Mouse (Mus musculus) frontal cortex, postnatal 25 days (tissue): Measurements from ENCODE around the gene Fam207a.

ENCODE experiments used
- DNase-seq, 2 experiments: peaks; one replicate each; pipeline ENCODE4 v3.0.0; 2022; ENCODE audit warnings: low spot score in 2 of 2

Gene Fam207a

GRCm38 (mm10) chr10:77502967-77503922 lies 12.3 kb downstream of the Fam207a start:
- DNase-seq, result no peak

GRCm38 (mm10) chr10:77500636-77501035 lies 14.9 kb downstream of the Fam207a start:
- DNase-seq, result no peak

GRCm38 (mm10) chr10:77498254-77498653 lies 17.3 kb downstream of the Fam207a start:
- DNase-seq, result no peak

GRCm38 (mm10) chr10:77497185-77497584 lies 18.4 kb downstream of the Fam207a start:
- DNase-seq, result no peak

GRCm38 (mm10) chr10:77492885-77493284 lies 22.7 kb downstream of the Fam207a start:
- DNase-seq, result no peak

GRCm38 (mm10) chr10:77491585-77491984 lies 24.0 kb downstream of the Fam207a start:
- no peak for DNase-seq

GRCm38 (mm10) chr10:77488168-77488567 lies 27.4 kb downstream of the Fam207a start:
- no peak for DNase-seq

- no peak for DNase-seq
Measured at GRCm38 (mm10) chr10:77485786-77486185, 29.8 kb downstream of the Fam207a start.

GRCm38 (mm10) chr10:77484205-77484935 lies 31.2 kb downstream of the Fam207a start:
- no peak for DNase-seq

GRCm38 (mm10) chr10:77481814-77482213 lies 33.8 kb downstream of the Fam207a start:
- DNase-seq, result no peak

GRCm38 (mm10) chr10:77479972-77480371 lies 35.6 kb downstream of the Fam207a start:
- DNase-seq, result no peak

GRCm38 (mm10) chr10:77476907-77477306 lies 38.7 kb downstream of the Fam207a start:
- no peak for DNase-seq

GRCm38 (mm10) chr10:77472188-77472587 lies 43.4 kb downstream of the Fam207a start:
- DNase-seq, result no peak

GRCm38 (mm10) chr10:77471512-77471911 lies 44.1 kb downstream of the Fam207a start:
- no peak for DNase-seq

GRCm38 (mm10) chr10:77470763-77471162 lies 44.8 kb downstream of the Fam207a start:
- no peak for DNase-seq

GRCm38 (mm10) chr10:77468675-77469074 lies 46.9 kb downstream of the Fam207a start:
- DNase-seq, result no peak

- DNase-seq, result no peak
Measured at GRCm38 (mm10) chr10:77467407-77467806, 48.2 kb downstream of the Fam207a start.

- no peak for DNase-seq
Measured at GRCm38 (mm10) chr10:77465902-77466301, 49.7 kb downstream of the Fam207a start.

- DNase-seq, result no peak
Measured at GRCm38 (mm10) chr10:77464181-77464936, 51.2 kb downstream of the Fam207a start.

GRCm38 (mm10) chr10:77461161-77461560 lies 54.4 kb downstream of the Fam207a start:
- no peak for DNase-seq

- no peak for DNase-seq
Measured at GRCm38 (mm10) chr10:77457701-77458100, 57.9 kb downstream of the Fam207a start.

GRCm38 (mm10) chr10:77456507-77456906 lies 59.1 kb downstream of the Fam207a start:
- no peak for DNase-seq
